Mouse (Mus musculus) lung, embryonic 14.5 days (tissue): ENCODE data around the gene Dcaf15. TPM values are rescaled to one million over a fixed set of nuclear protein-coding genes. Genes with fewer than 3 reads are reported as not detected.

Experiments used
- ATAC-seq: fragments of 200-750 bp; cut with Nextera tagmentation; 2 replicates; pipeline ENCODE4 v1.8.0; 2017; ENCODE audit warnings: mild to moderate bottlenecking, moderate TSS enrichment, moderate library complexity; ENCODE audit not compliant: insufficient read depth
- DNase-seq: peaks from one replicate; pipeline ENCODE4 v3.0.0-alpha.2; 2015
- H3K27ac ChIP-seq: fragments of 300-500 bp; sonication (generic); 2 replicates; pipeline ENCODE4 v1.5.1; 2014; ENCODE audit warnings: low read depth, mild to moderate bottlenecking, moderate library complexity
- H3K27me3 ChIP-seq: fragments of 300-500 bp; sonication (generic); 2 replicates; pipeline ENCODE4 v1.6.1; 2014; ENCODE audit warnings: low read length, control low read depth; ENCODE audit not compliant: insufficient read depth
- H3K36me3 ChIP-seq: fragments of 300-500 bp; sonication (generic); 2 replicates; pipeline ENCODE4 v1.6.1; 2014; ENCODE audit warnings: control low read depth; ENCODE audit not compliant: insufficient read depth
- H3K4me1 ChIP-seq: fragments of 300-500 bp; sonication (generic); 2 replicates; pipeline ENCODE4 v1.6.1; 2014; ENCODE audit warnings: antibody characterized with exemption, control low read depth; ENCODE audit not compliant: insufficient read depth
- H3K4me2 ChIP-seq: fragments of 300-500 bp; sonication (generic); 2 replicates; pipeline ENCODE4 v1.6.1; 2014; ENCODE audit warnings: mild to moderate bottlenecking
- H3K4me3 ChIP-seq: fragments of 300-500 bp; sonication (generic); 2 replicates; pipeline ENCODE4 v1.5.1; 2014; ENCODE audit warnings: low read depth, low read length
- H3K9ac ChIP-seq: fragments of 300-500 bp; sonication (generic); 2 replicates; pipeline ENCODE4 v1.6.1; 2014
- H3K9me3 ChIP-seq: fragments of 300-500 bp; sonication (generic); 2 replicates; pipeline ENCODE4 v1.6.1; 2016; ENCODE audit warnings: low read depth, low read length, control low read depth
- CTCF ChIP-seq: IDR thresholded peaks from 2 replicates; pipeline ENCODE4 v1.5.1; 2016; ENCODE audit warnings: antibody characterized with exemption, low read depth
- WGBS: fragments of 180-500 bp; shearing (Covaris S2); extraction: QIAGEN DNeasy Blood & Tissue Kit; methylation state at CpG from one replicate; pipeline ENCODE4 v1.1.7; 2014; 5-methylcytosine and 5-hydroxymethylcytosine counted together
- polyA plus RNA-seq: library from polyadenylated mRNA; unstranded; fragments of >200 nt; fragmentation: Nextera tagmentation; extraction: Ambion mirVana; gene quantifications from 2 replicates; pipeline ENCODE4 v1.2.1, GENCODE M21; 2014

Dcaf15 gene
- polyA plus RNA-seq, 1 experiment from 2014 or later, result 9.5 TPM

DNA sequence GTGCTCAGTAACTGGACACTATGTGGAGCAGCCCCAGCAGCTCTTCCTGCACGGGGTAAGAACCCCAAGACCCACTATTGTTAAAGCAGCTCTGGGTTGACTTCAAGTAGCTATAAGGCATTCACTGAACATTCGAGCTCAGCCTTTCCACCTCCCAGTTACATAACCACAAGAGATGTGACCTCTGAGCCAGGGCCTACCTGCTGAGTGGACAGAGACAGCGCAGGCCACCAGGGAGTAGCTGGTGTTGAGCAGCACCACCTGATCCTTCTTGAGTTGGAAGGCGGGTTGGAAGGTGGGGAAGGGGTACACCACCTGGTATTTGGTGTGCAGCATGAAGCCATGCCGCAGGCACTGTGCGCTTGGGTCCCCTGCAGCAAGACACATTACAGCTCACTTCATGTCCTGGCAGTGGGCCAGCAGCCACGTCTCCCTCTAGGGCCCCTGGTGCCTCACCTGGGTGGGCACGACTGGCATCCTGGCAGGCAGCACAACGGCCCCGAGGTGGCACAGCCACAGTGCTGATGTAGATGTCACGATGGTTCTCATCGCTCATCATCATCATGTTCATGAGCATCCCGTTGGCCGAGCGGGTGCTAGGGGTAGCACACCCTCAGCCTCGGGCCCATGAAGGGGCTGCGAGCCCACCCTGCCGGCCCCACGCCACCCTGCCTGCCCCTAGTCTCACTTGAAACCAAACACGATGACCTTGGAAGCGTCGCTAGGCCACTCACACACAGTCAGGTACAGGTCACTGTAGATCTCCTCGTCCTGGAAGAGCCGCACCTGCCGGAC, 2.9 kb downstream of the Dcaf15 start:
- TF ChIP-seq CTCF, result no peak
- Histone ChIP-seq H3K27ac (no peak overlapping the region), H3K4me3 (no peak overlapping the region), H3K4me2 (no peak overlapping the region), H3K9me3 (no peaks in the 10 kb centered on the region), H3K9ac (no peak overlapping the region), H3K4me1 (peaks cover 7% of the 10 kb centered on the region), H3K36me3 (peaks cover 60% of the 10 kb centered on the region), H3K27me3 (no peaks in the 10 kb centered on the region)
- DNase-seq (no peak), ATAC-seq (no peak)
- WGBS, result 90% methylated on average over 25 of the region's 25 CpGs

DNA sequence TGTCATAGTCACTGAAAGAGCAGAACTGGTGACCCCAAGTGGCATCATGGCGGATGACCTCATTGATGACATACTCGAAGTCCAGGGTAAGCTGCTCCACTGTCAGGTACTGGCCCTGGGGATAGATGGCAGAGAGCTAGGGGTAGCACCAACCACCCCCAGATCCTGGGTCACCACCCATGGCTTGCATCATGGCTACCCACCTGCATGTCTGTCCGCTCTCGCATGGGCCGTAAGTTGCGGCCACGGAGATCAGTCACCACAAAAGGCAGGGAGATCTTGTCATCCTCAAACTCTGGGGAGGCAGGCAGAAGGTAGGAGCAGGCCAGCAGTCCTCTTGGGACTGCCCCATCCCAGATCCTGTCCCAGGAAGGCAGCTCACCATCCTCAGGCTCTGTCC, 6.2 kb downstream of the Dcaf15 start:
- no peak for ATAC-seq

DNA sequence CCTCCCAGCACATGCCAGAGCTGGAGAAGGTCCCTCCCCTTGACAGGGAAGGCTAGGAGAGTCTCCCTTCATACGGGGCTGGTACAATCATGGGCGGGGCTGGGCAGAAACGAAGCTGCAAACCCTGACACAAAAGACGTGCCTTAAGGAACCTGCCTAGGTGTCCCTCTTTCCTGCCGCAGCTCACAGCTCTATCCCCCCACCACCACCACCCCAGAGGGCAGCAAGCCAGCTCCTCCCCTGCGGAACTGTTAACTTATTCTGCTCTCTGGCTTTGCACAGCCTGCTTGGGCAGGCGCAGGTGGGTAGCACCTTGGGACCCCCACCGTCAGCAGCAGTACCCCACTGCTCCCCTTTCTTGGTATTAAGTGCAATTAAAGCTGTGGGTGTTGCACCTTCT, 8.5 kb downstream of the Dcaf15 start:
- Histone ChIP-seq H3K27me3 (no peaks in the 10 kb centered on the region), H3K9me3 (no peaks in the 10 kb centered on the region), H3K36me3 (peaks cover 91% of the 10 kb centered on the region), H3K9ac (no peak overlapping the region), H3K4me3 (no peak overlapping the region), H3K4me1 (no peaks in the 10 kb centered on the region), H3K27ac (no peak overlapping the region), H3K4me2 (no peak overlapping the region)
- no peak for TF ChIP-seq CTCF
- DNase-seq, result no peak
- no peak; the same call in 1 of the 2 replicates for ATAC-seq
- 61% methylated on average over 8 of the region's 8 CpGs for WGBS

More for the DNA sequence above, 6.2 kb downstream of the Dcaf15 start:
- no peak overlapping the region for H3K4me2 ChIP-seq
- no peak for TF ChIP-seq CTCF
- DNase-seq, result no peak
- peaks cover 90% of the 10 kb centered on the region for H3K36me3 ChIP-seq
- H3K27ac ChIP-seq, result no peak overlapping the region
- H3K27me3 ChIP-seq, result no peaks in the 10 kb centered on the region
- H3K9me3 ChIP-seq, result no peaks in the 10 kb centered on the region
- 93% methylated on average over 7 of the region's 7 CpGs for WGBS
- peaks cover 4% of the 10 kb centered on the region for H3K4me1 ChIP-seq
- no peak overlapping the region for H3K4me3 ChIP-seq
- no peak overlapping the region for H3K9ac ChIP-seq

DNA sequence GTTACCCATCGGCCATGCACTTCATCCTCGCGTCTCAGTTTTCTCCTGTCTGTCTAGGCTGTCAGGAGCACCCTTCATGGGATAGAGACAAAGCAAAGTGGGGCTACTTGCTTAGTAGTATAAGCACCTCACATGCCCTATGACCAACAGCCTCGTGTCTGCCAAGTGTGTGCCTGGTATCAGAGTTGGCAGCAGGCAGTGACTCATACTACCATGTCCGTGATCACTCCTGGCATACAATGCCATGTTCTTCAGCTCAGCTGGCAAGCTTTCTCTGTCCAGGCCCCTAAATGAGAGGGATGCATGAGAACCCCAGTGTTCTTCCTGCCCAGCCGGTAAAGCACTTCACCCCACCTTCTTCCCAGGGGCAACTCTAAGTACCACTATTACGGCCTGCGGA, 14.0 kb downstream of the Dcaf15 start:
- no peak for ATAC-seq
- no peak overlapping the region for H3K9ac ChIP-seq
- no peak overlapping the region for H3K4me3 ChIP-seq
- H3K4me1 ChIP-seq, result no peaks in the 10 kb centered on the region
- no peak for TF ChIP-seq CTCF
- H3K9me3 ChIP-seq, result no peaks in the 10 kb centered on the region
- H3K36me3 ChIP-seq, result peaks cover 84% of the 10 kb centered on the region
- H3K27me3 ChIP-seq, result no peaks in the 10 kb centered on the region
- H3K27ac ChIP-seq, result no peak overlapping the region
- 88% methylated on average over 8 of the region's 8 CpGs for WGBS
- no peak overlapping the region for H3K4me2 ChIP-seq
- no peak for DNase-seq

DNA sequence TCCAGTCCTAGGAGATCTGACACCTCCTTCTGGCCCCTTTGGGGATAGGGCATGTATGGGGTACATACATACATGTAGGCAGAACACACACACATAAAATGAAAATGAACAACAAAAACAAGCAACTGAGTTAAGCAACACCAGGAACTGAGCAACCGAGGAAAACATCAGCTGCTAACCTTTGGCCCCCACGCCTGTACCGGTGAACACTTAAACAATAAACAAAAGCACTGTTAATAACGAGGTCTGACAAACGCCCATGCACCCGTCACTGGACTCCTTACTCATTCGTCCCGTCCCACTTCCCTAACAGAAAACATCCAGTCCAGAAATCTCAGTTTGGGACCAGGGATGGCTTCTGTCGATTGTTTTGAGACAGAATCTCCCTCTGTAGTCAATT, 15.3 kb downstream of the Dcaf15 start:
- Histone ChIP-seq H3K4me1 (no peaks in the 10 kb centered on the region), H3K27me3 (no peaks in the 10 kb centered on the region), H3K27ac (no peak overlapping the region), H3K4me3 (no peak overlapping the region), H3K9me3 (no peaks in the 10 kb centered on the region), H3K36me3 (peaks cover 80% of the 10 kb centered on the region), H3K4me2 (no peak overlapping the region), H3K9ac (no peak overlapping the region)
- 60% methylated on average over 9 of the region's 9 CpGs for WGBS
- ATAC-seq (no peak), DNase-seq (no peak)
- TF ChIP-seq CTCF, result no peak

DNA sequence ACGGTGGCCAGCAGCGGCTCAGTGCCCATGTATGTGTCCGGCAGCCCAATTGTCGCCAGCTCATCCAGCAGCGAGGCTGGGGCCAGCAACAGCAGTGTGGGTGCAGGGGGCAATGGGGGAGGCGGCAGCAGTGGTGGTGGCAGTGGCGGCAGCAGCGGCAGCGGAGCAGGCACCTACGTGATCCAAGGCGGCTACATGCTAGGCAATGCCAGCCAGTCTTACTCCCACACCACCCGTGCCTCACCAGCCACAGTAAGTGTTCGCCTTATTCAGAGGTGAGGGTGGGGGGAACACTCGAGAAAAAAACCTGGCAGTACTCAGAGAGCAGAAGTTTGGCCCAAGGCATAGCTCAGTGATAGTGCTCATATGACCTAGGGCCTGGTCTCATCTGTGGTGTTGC, 16.7 kb downstream of the Dcaf15 start:
- Histone ChIP-seq H3K4me3 (no peak overlapping the region), H3K9ac (no peak overlapping the region), H3K4me2 (no peak overlapping the region), H3K36me3 (peaks cover 82% of the 10 kb centered on the region), H3K4me1 (no peaks in the 10 kb centered on the region), H3K9me3 (no peaks in the 10 kb centered on the region), H3K27me3 (no peaks in the 10 kb centered on the region), H3K27ac (no peak overlapping the region)
- no peak for TF ChIP-seq CTCF
- no peak for DNase-seq
- no peak for ATAC-seq
- 94% methylated on average over 14 of the region's 14 CpGs for WGBS

DNA sequence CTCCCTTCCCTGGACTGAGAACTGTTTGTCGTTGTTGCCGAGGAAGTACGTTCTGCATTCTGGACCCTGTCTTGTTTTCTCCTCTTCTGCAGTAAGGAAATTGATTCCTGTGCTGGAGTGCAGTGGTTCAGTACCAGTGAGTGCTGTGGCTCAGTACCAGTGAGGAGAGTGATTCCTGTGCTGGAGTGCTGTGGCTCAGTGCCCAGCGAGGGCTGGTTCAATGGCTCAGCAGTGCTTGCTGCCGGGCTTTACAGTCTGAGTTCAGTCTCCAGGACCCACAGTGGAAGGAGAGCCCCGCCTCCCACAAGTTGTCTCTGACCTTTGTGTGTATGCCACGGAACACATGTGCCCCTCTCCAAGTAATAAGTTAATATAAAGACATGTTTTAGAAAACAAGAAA, 17.4 kb downstream of the Dcaf15 start:
- no peak for ATAC-seq
- H3K9ac ChIP-seq, result no peak overlapping the region
- no peak overlapping the region for H3K4me2 ChIP-seq
- H3K4me3 ChIP-seq, result no peak overlapping the region
- no peaks in the 10 kb centered on the region for H3K9me3 ChIP-seq
- H3K36me3 ChIP-seq, result peaks cover 82% of the 10 kb centered on the region
- H3K4me1 ChIP-seq, result no peaks in the 10 kb centered on the region
- no peaks in the 10 kb centered on the region for H3K27me3 ChIP-seq
- no peak for DNase-seq
- no peak overlapping the region for H3K27ac ChIP-seq
- no peak for TF ChIP-seq CTCF
- 87% methylated on average over 7 of the region's 7 CpGs for WGBS
